Mouse (Mus musculus) cortical plate, adult 2 months (tissue): ENCODE results near the gene Adamts9.

Experiments used
- CTCF ChIP-seq: fragments of 200-500 bp; IDR thresholded peaks from 2 replicates; pipeline ENCODE4 v1.5.1; 2011; ENCODE audit warnings: mild to moderate bottlenecking, control low read depth, low read length; ENCODE audit not compliant: insufficient read depth; ENCODE audit errors: extremely low read depth
- POLR2A ChIP-seq: fragments of 200-500 bp; IDR thresholded peaks from 2 replicates; pipeline ENCODE4 v1.6.1; 2011; ENCODE audit warnings: mild to moderate bottlenecking, low read length, control low read depth; ENCODE audit not compliant: insufficient read depth; ENCODE audit errors: extremely low read depth

DNA sequence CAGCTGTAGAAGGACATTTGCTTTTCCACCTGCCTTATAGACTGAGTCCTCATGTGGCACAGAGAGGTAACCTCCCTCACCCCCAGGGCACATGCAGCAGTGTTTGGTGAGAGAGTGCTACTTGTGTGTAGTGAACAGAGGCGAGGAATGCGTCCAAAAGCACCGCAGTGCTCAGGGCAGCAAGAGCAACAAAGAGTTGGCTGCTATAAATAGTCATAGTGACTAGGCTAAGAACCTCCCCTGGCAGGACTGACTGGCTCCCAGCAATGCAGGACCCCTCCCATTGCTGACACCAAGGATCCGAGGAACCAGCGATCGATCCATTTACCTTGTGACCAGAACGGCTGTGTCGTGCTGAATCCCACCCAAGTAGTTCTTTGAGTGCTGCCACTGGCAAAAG, 33.9 kb downstream of the Adamts9 start:
- TF ChIP-seq CTCF (no peak), POLR2A (no peak)
